Mouse (Mus musculus): Measurements from ENCODE around the gene Agfg1. TPM values are rescaled to one million over a fixed set of nuclear protein-coding genes. Genes with fewer than 3 reads are reported as not detected.

The Agfg1 gene
- polyA plus RNA-seq, 2 experiments, result 43.8 to 59.4 TPM

DNA sequence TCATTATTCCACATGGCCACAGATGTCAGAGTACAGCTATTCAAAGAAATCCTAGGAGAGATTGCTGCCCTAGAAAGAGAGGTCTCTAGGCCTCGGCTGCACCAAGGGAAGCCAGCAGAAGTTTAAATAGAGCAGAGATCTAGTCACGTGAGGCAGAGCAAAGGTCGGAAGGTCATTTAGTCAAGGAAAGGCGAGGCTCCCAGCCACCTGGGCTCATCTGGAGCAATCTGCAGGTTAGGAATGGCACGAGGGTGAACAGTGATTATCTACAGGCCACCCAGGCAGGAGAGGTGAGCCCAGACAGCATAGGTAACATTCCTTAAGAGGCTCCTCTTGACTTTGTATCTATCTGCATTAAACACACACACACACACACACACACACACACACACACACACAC lies 12.4 kb upstream of the Agfg1 start:
- H3K27ac ChIP-seq, result peak overlapping the region; percentile 100
- no peak for ATAC-seq (ENCODE audit: insufficient read depth)
- no peaks in the 10 kb centered on the region for H3K36me3 ChIP-seq (replicated peaks; ENCODE audit: control insufficient read depth, insufficient read depth, low read depth)
- no peak overlapping the region for H3K4me3 ChIP-seq (ENCODE audit: insufficient read depth in 1 of 2, low read depth in 2 of 2, low read length in 2 of 2)
- H3K4me2 ChIP-seq (ENCODE audit: low read depth), result peak overlapping the region; percentile 63
- no peaks in the 10 kb centered on the region for H3K9me3 ChIP-seq (ENCODE audit: control insufficient read depth, low read length)
- H3K4me1 ChIP-seq (replicated peaks; ENCODE audit: control insufficient read depth in 2 of 2, insufficient read depth in 2 of 2, low read length in 1 of 2), result peaks cover 52 to 78% of the 10 kb centered on the region in 2 experiments
- 55% methylated on average over 5 of the region's 5 CpGs for WGBS (ENCODE audit: insufficient replicate concordance)
- TF ChIP-seq EP300 (IDR thresholded peaks at IDR 0.05; ENCODE audit: low read depth) (no peak), CTCF (IDR thresholded peaks at IDR 0.05; ENCODE audit: low read depth) (no peak)
- peak overlapping the region; percentile 85 for H3K9ac ChIP-seq (replicated peaks)
- no peaks in the 10 kb centered on the region for H3K27me3 ChIP-seq (ENCODE audit: control insufficient read depth, insufficient read depth, low read length)
- no peak for DNase-seq (ENCODE audit: low read depth in 3 of 3, low spot score in 3 of 3)

DNA sequence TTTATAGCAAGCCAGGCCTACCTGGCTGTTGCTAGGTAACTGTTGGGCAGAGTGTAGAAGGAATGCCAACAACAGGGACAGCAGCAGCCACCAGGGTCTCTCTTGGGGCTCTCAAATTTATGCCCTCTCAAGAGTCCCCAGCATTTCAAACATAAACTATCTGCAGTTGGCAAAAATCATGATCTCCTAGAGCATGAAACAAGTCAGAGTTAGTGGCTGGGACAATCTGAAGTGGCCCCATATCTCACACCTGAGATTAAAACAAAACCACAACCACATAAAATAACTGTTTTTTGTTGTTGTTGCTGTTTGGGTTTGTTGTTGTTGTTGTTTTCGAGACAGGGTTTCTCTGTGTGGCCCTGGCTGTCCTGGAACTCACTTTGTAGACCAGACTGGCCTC lies 8.5 kb upstream of the Agfg1 start:
- Histone ChIP-seq H3K36me3 (replicated peaks; ENCODE audit: control insufficient read depth, insufficient read depth, low read depth) (no peaks in the 10 kb centered on the region), H3K9me3 (ENCODE audit: control insufficient read depth, low read length) (no peaks in the 10 kb centered on the region), H3K4me2 (ENCODE audit: low read depth) (no peak overlapping the region), H3K27me3 (ENCODE audit: control insufficient read depth, insufficient read depth, low read length) (no peaks in the 10 kb centered on the region), H3K4me1 (replicated peaks; ENCODE audit: control insufficient read depth in 2 of 2, insufficient read depth in 2 of 2, low read length in 1 of 2) (peaks cover 55 to 81% of the 10 kb centered on the region in 2 experiments), H3K27ac (peak overlapping the region; percentile 57; the same call in 1 of the 2 replicates), H3K9ac (replicated peaks) (no peak overlapping the region), H3K4me3 (ENCODE audit: insufficient read depth in 1 of 2, low read depth in 2 of 2, low read length in 2 of 2) (no peak overlapping the region)
- TF ChIP-seq CTCF (IDR thresholded peaks at IDR 0.05; ENCODE audit: low read depth), result no peak
- TF ChIP-seq EP300 (IDR thresholded peaks at IDR 0.05; ENCODE audit: low read depth), result no peak
- WGBS (ENCODE audit: insufficient replicate concordance), result 85% methylated on average over 1 of the region's 1 CpGs
- DNase-seq (ENCODE audit: low read depth in 3 of 3, low spot score in 3 of 3) (no peak), ATAC-seq (ENCODE audit: insufficient read depth) (no peak)

- no peaks in the 10 kb centered on the region for H3K27me3 ChIP-seq (ENCODE audit: control insufficient read depth, insufficient read depth, low read length)
- no peak overlapping the region for H3K4me2 ChIP-seq (ENCODE audit: low read depth)
- TF ChIP-seq EP300 (IDR thresholded peaks at IDR 0.05; ENCODE audit: low read depth), result no peak
- TF ChIP-seq CTCF (IDR thresholded peaks at IDR 0.05; ENCODE audit: low read depth), result no peak
- ATAC-seq (ENCODE audit: insufficient read depth) (no peak), DNase-seq (ENCODE audit: low read depth in 3 of 3, low spot score in 3 of 3) (no peak)
- H3K27ac ChIP-seq, result peak overlapping the region; percentile 99
- WGBS (ENCODE audit: insufficient replicate concordance), result 47% methylated on average over 9 of the region's 9 CpGs
- H3K4me3 ChIP-seq (ENCODE audit: insufficient read depth in 1 of 2, low read depth in 2 of 2, low read length in 2 of 2), result no peak overlapping the region
- peaks cover 52 to 80% of the 10 kb centered on the region in 2 experiments for H3K4me1 ChIP-seq (replicated peaks; ENCODE audit: control insufficient read depth in 2 of 2, insufficient read depth in 2 of 2, low read length in 1 of 2)
- no peaks in the 10 kb centered on the region for H3K36me3 ChIP-seq (replicated peaks; ENCODE audit: control insufficient read depth, insufficient read depth, low read depth)
- H3K9me3 ChIP-seq (ENCODE audit: control insufficient read depth, low read length), result no peaks in the 10 kb centered on the region
- peak overlapping the region; percentile 29 for H3K9ac ChIP-seq (replicated peaks)
Observed at GRCm38 (mm10) chr1:82831547-82832240, 7.6 kb upstream of the Agfg1 start.

DNA sequence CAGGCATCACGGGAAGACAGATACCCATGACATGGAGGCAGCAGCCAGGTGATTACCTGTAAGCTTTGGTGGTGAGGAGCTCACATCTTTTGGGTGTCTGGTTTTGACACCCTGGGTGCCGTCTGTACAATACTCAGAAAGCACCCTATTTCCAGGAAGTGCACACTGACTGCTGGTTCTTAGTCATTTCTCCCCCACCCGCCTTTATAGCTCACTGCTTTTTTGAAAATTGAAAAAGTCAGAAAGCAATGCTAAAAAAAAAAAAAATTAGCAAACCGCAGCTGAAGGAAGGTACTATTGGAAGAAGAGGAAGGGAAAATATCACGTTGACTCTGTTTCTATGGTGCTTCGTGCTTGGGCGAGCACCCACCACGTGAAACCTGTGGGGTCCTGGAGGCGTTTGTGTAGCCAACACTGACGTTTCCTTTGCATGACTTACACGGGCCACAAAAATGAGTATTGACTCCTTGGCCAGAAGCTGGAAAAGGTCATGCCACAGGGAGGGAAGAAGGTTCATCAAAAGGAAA lies 6.7 kb upstream of the Agfg1 start:
- Histone ChIP-seq H3K27me3 (ENCODE audit: control insufficient read depth, insufficient read depth, low read length) (no peaks in the 10 kb centered on the region), H3K27ac (peak overlapping the region; percentile 99), H3K4me1 (replicated peaks; ENCODE audit: control insufficient read depth in 2 of 2, insufficient read depth in 2 of 2, low read length in 1 of 2) (peaks cover 57 to 80% of the 10 kb centered on the region in 2 experiments), H3K4me2 (ENCODE audit: low read depth) (no peak overlapping the region), H3K4me3 (ENCODE audit: insufficient read depth in 1 of 2, low read depth in 2 of 2, low read length in 2 of 2) (no peak overlapping the region), H3K36me3 (replicated peaks; ENCODE audit: control insufficient read depth, insufficient read depth, low read depth) (no peaks in the 10 kb centered on the region), H3K9me3 (ENCODE audit: control insufficient read depth, low read length) (no peaks in the 10 kb centered on the region), H3K9ac (replicated peaks) (no peak overlapping the region; the same call in none of the 2 replicates)
- TF ChIP-seq CTCF (IDR thresholded peaks at IDR 0.05; ENCODE audit: low read depth) (no peak), EP300 (IDR thresholded peaks at IDR 0.05; ENCODE audit: low read depth) (no peak)
- DNase-seq (ENCODE audit: low read depth in 3 of 3, low spot score in 3 of 3) (peak in 1 of 3 experiments; percentile 56), ATAC-seq (ENCODE audit: insufficient read depth) (no peak)
- 72% methylated on average over 11 of the region's 11 CpGs for WGBS (ENCODE audit: insufficient replicate concordance)

DNA sequence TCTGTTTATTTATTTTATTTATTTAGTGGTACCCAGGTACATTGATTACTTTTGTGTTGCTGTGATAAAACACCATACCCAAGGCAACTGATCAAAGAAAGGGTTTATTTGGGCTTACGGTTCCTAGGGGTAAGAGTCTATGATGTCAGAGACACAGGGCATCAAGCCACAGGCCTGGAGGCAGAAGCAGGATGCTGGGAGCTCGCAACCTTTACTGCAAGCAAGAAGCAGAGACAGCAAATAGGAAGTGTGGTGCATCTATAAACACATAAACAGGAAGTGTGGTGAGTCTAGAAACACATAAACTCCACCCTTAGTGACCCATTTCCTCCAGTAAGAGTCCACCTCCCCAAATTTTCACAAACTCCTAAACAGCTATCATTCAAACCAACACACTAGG lies 5.8 kb upstream of the Agfg1 start:
- Histone ChIP-seq H3K27ac (peak overlapping the region; percentile 99), H3K27me3 (ENCODE audit: control insufficient read depth, insufficient read depth, low read length) (no peaks in the 10 kb centered on the region), H3K9ac (replicated peaks) (peak overlapping the region; percentile 74), H3K36me3 (replicated peaks; ENCODE audit: control insufficient read depth, insufficient read depth, low read depth) (no peaks in the 10 kb centered on the region), H3K4me3 (ENCODE audit: insufficient read depth in 1 of 2, low read depth in 2 of 2, low read length in 2 of 2) (no peak overlapping the region), H3K9me3 (ENCODE audit: control insufficient read depth, low read length) (no peaks in the 10 kb centered on the region), H3K4me1 (replicated peaks; ENCODE audit: control insufficient read depth in 2 of 2, insufficient read depth in 2 of 2, low read length in 1 of 2) (peaks cover 66 to 79% of the 10 kb centered on the region in 2 experiments), H3K4me2 (ENCODE audit: low read depth) (no peak overlapping the region)
- TF ChIP-seq EP300 (IDR thresholded peaks at IDR 0.05; ENCODE audit: low read depth), result no peak
- no peak for TF ChIP-seq CTCF (IDR thresholded peaks at IDR 0.05; ENCODE audit: low read depth)
- 92% methylated on average over 2 of the region's 2 CpGs for WGBS (ENCODE audit: insufficient replicate concordance)
- ATAC-seq (ENCODE audit: insufficient read depth), result no peak
- DNase-seq (ENCODE audit: low read depth in 3 of 3, low spot score in 3 of 3), result no peak
